Mouse (Mus musculus) heart, postnatal 0 days (tissue): Measurements from ENCODE around the gene Vstm5. TPM values are rescaled to one million over a fixed set of nuclear protein-coding genes. Genes with fewer than 3 reads are reported as not detected.
A peak's percentile ranks its signal among the peaks of the same experiment; 100 is the strongest.

Source experiments
- ATAC-seq: fragments of 200-750 bp; cut with Nextera tagmentation; 2 replicates; pipeline ENCODE4 v1.8.0; 2017; ENCODE audit warnings: low read depth, moderate number of reproducible peaks, moderate library complexity; ENCODE audit not compliant: insufficient read depth
- DNase-seq: peaks from one replicate; pipeline ENCODE4 v3.0.0-alpha.2; 2016; ENCODE audit warnings: low spot score
- H3K27ac ChIP-seq: fragments of 300-500 bp; sonication (generic); 2 replicates; pipeline ENCODE4 v1.5.1; 2014; ENCODE audit warnings: low read depth, mild to moderate bottlenecking
- H3K27me3 ChIP-seq: fragments of 300-500 bp; sonication (generic); 2 replicates; pipeline ENCODE4 v1.6.1; 2014; ENCODE audit warnings: low read length, mixed read lengths; ENCODE audit not compliant: control insufficient read depth, insufficient read depth
- H3K36me3 ChIP-seq: fragments of 300-500 bp; sonication (generic); replicated peaks from 2 replicates; pipeline ENCODE4 v1.6.1; 2014; ENCODE audit warnings: low read length, mixed read lengths; ENCODE audit not compliant: control insufficient read depth, insufficient read depth
- H3K4me1 ChIP-seq: fragments of 300-500 bp; sonication (generic); 2 replicates; pipeline ENCODE4 v1.6.1; 2014; ENCODE audit warnings: antibody characterized with exemption; ENCODE audit not compliant: control insufficient read depth, insufficient read depth
- H3K4me2 ChIP-seq: fragments of 300-500 bp; sonication (generic); 2 replicates; pipeline ENCODE4 v1.6.1; 2014; ENCODE audit warnings: low read depth, mild to moderate bottlenecking, low read length, moderate library complexity
- H3K4me3 ChIP-seq: fragments of 300-500 bp; sonication (generic); 2 replicates; pipeline ENCODE4 v1.5.1; 2014; ENCODE audit warnings: low read depth, low read length
- H3K9ac ChIP-seq: fragments of 300-500 bp; sonication (generic); replicated peaks from 2 replicates; pipeline ENCODE4 v1.6.1; 2014; ENCODE audit warnings: low read depth, low read length, mixed read lengths
- H3K9me3 ChIP-seq: fragments of 300-500 bp; sonication (generic); replicated peaks from 2 replicates; pipeline ENCODE4 v1.6.1; 2016; ENCODE audit warnings: low read length; ENCODE audit not compliant: control insufficient read depth
- CTCF ChIP-seq: IDR thresholded peaks from 2 replicates; pipeline ENCODE4 v1.5.1; 2016; ENCODE audit warnings: antibody characterized with exemption, control low read depth, low read depth
- EP300 ChIP-seq: IDR thresholded peaks from 2 replicates; pipeline ENCODE4 v1.6.1; 2016; ENCODE audit warnings: antibody characterized with exemption, low read depth
- WGBS: fragments of 180-500 bp; shearing (Covaris S2); extraction: QIAGEN DNeasy Blood & Tissue Kit; methylation state at CpG from one replicate; pipeline ENCODE4 v1.1.7; 2014; 5-methylcytosine and 5-hydroxymethylcytosine counted together
- polyA plus RNA-seq: library from polyadenylated mRNA; unstranded; fragments of >200 nt; fragmentation: Nextera tagmentation; extraction: Ambion mirVana; gene quantifications from 2 replicates; pipeline ENCODE4 v1.2.1, GENCODE M21; 2015
- total RNA-seq: library from RNA; depleted of rRNA; stranded (reverse); fragments of >200 nt; gene quantifications from 2 replicates; pipeline ENCODE4 v1.2.3, GENCODE M21; 2014; ENCODE audit warnings: low replicate concordance

Gene Vstm5
- total and polyA plus RNA-seq, 2 experiments from 2014 or later: 1.5 to 1.6 TPM

- Histone ChIP-seq H3K9ac (no peak overlapping the region), H3K4me2 (no peak overlapping the region), H3K27me3 (no peaks in the 10 kb centered on the region), H3K4me3 (no peak overlapping the region), H3K27ac (no peak overlapping the region), H3K4me1 (0 out of 2 replicates have a peak, but pooled peaks cover 4% of the 10 kb centered on the region), H3K9me3 (no peaks in the 10 kb centered on the region), H3K36me3 (no peaks in the 10 kb centered on the region)
- no peak for TF ChIP-seq CTCF
- no peak for TF ChIP-seq EP300
- WGBS: 55% methylated on average over 1 of the region's 1 CpGs
- no peak for DNase-seq
- no peak for ATAC-seq
Measured at GRCm38 (mm10) chr9:15213695-15214094, 25.1 kb upstream of the Vstm5 start.

GRCm38 (mm10) chr9:15224912-15225311 lies 13.9 kb upstream of the Vstm5 start:
- ATAC-seq: no peak
- WGBS: 51% methylated on average over 2 of the region's 2 CpGs

DNA sequence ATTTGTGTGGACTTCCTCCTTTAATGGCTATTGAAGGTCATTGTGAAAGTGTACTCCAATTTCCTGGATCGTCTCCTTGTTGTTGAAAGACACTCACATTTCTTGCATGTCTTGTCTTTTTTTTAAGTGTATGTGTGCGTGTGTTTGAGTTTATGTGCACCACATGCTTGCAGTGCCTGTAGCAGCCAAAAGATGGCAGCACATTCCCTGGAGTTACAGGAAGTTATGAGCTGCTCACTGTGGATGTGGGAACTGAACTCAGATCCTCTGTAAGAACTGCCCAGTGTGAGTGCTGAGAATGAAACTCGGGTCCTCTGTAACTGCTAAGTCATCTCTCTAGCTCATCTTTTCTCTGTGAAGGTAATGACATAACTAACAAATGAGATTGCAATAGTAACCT lies 6.4 kb upstream of the Vstm5 start:
- no peak overlapping the region for H3K27ac ChIP-seq
- no peaks in the 10 kb centered on the region for H3K27me3 ChIP-seq
- H3K9me3 ChIP-seq: no peaks in the 10 kb centered on the region
- no peaks in the 10 kb centered on the region for H3K36me3 ChIP-seq
- no peak overlapping the region for H3K9ac ChIP-seq
- no peak overlapping the region for H3K4me2 ChIP-seq
- H3K4me1 ChIP-seq: no peaks in the 10 kb centered on the region
- DNase-seq (no peak), ATAC-seq (no peak)
- no peak overlapping the region for H3K4me3 ChIP-seq
- WGBS: 81% methylated on average over 3 of the region's 3 CpGs
- no peak for TF ChIP-seq EP300
- TF ChIP-seq CTCF: no peak

More at GRCm38 (mm10) chr9:15224912-15225311, 13.9 kb upstream of the Vstm5 start:
- Histone ChIP-seq H3K36me3 (no peaks in the 10 kb centered on the region), H3K9ac (no peak overlapping the region), H3K27ac (no peak overlapping the region), H3K4me3 (no peak overlapping the region), H3K4me2 (no peak overlapping the region), H3K27me3 (no peaks in the 10 kb centered on the region), H3K4me1 (no peaks in the 10 kb centered on the region), H3K9me3 (peaks cover 8% of the 10 kb centered on the region; the same call in 1 of the 2 replicates)
- no peak for DNase-seq
- TF ChIP-seq CTCF (no peak), EP300 (no peak)

GRCm38 (mm10) chr9:15233604-15234003 lies 5.2 kb upstream of the Vstm5 start:
- H3K4me3 ChIP-seq: no peak overlapping the region
- no peak overlapping the region for H3K27ac ChIP-seq
- TF ChIP-seq EP300: no peak
- 79% methylated on average over 1 of the region's 1 CpGs for WGBS
- H3K9ac ChIP-seq: no peak overlapping the region
- H3K27me3 ChIP-seq: no peaks in the 10 kb centered on the region
- peaks cover 6% of the 10 kb centered on the region for H3K4me1 ChIP-seq
- no peak for ATAC-seq
- no peak overlapping the region for H3K4me2 ChIP-seq
- no peak for DNase-seq
- no peaks in the 10 kb centered on the region for H3K36me3 ChIP-seq
- no peaks in the 10 kb centered on the region for H3K9me3 ChIP-seq

DNA sequence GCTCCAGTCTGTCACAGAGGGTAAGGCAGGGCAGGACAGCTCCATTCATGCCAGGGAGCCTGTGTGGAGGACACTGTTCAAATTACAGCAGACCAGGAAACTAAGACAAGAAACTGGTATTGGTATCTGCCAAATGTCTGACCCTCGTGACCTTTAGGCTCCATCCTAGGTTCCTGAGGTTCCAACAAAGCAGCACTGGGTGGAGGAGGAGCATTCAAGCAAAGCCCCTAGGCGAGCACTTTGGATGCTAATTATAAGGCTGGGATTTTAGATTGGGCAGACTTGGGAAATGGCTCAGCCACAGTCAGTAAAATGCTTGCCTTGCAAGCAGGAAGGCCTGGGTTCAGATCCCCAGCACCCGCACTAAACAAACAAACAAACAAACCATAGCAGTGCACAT lies 2.9 kb upstream of the Vstm5 start:
- DNase-seq: no peak
- Histone ChIP-seq H3K27me3 (no peaks in the 10 kb centered on the region), H3K9ac (no peak overlapping the region), H3K4me2 (no peak overlapping the region), H3K27ac (no peak overlapping the region), H3K4me1 (peaks cover 9% of the 10 kb centered on the region), H3K36me3 (no peaks in the 10 kb centered on the region), H3K4me3 (no peak overlapping the region), H3K9me3 (no peaks in the 10 kb centered on the region)
- TF ChIP-seq EP300 (no peak), CTCF (no peak)
- 78% methylated on average over 3 of the region's 3 CpGs for WGBS
- ATAC-seq: no peak

DNA sequence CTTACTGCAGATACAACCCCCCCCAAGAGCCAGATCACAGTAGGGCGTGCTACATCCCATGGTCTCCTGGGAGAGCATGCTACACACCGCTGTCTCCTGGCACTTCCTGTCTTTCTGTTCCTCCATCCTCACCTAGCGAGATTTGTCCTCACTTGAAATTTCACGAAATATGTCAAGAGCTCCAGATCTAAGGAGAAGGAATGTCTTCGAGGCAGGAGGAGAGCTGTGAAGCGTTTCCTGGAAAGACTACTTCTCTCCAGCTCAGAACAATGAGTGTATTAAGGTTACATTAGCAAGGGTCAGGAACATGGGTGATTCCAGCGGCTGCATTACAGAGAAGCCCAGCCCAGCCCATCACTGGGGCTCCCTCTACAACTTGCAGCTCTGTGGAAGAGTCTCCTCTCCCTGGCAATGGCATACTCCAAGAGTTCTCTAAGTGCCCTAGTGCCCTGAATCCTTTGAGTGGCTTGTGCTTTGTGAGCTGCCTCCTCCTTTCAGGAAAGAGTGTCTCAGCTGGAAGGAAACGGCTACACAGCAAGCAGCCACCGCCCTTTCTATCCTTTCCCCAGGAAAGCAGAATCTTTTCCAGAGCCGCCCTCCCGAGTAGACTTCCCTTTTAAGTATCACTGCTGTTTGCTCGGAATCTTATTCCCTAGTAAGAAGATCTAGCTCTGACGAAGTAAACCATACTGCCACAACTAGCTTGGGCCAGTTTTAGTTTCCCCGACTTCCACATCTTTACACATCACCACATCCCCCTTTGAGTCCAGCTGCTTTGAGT lies 1.1 kb upstream of the Vstm5 start:
- ATAC-seq (peak; percentile 28; the same call in 1 of the 2 replicates), DNase-seq (peak; percentile 50)
- Histone ChIP-seq H3K4me1 (peaks cover 9% of the 10 kb centered on the region), H3K4me2 (no peak overlapping the region), H3K4me3 (no peak overlapping the region), H3K27ac (peak overlapping the region; percentile 56), H3K9me3 (no peaks in the 10 kb centered on the region), H3K36me3 (no peaks in the 10 kb centered on the region), H3K27me3 (no peaks in the 10 kb centered on the region), H3K9ac (no peak overlapping the region)
- TF ChIP-seq EP300 (no peak), CTCF (no peak)
- WGBS: 47% methylated on average over 14 of the region's 14 CpGs
